Mouse (Mus musculus) neutrophil, adult 65 days (primary cell): ENCODE measurements around the gene Sult2b1. TPM values are rescaled to one million over a fixed set of nuclear protein-coding genes. Genes with fewer than 3 reads are reported as not detected.

ENCODE experiments used
- total RNA-seq: library from RNA; stranded (reverse); gene quantifications from 2 replicates; pipeline ENCODE4 v1.2.4, GENCODE M21; 2023

The Sult2b1 gene
- not detected in 2 replicates for total RNA-seq

DNA sequence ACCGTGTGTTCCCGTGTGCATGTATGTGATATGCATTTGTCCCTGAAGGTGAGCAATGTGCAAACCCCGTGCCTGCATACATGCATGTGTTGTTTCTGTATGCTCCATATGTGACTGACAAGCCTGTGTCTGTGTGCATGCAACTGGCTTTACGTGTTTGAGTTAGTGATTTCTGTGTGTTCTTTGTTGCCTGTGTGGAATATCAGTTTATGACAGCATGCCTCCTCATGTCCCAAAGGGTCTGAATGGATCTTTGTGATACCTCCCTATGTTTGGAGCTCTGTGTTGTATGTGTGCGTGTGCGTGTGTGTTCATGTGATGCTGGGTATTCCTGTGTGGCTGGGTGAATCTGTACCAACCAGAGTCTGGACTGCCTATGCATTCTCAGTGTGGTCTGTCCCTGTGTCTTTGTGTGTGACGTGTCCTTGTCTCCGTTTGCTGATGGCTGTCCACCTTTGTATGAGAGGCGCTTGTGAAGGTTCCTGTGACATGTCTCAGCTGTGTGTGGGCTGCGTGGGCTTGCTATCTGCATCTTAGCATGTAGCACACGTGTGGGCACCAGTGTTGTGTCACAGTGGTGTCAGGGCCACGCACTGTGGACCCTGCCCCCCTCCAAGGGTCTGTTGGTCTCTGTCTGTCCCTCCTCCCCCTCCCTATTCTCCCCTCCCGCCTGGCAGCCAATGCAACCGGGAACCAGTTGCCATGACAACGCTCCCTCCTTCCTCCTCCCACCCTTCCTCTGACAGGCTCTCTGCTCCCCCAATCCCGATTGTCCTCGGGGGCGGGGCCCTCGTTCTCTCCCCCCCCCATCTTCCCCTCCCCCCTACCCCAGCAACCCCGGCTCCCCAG is at the start of gene Sult2b1:
Gene Sult2b1 (minus strand): TSS at position 146 of the 849 bp plus-strand sequence.

GRCm38 (mm10) chr7:45830427-45831127 is 46.1 kb upstream of the Sult2b1 start, which contains the start of gene Grwd1:
TSS of gene Grwd1 (minus strand) at chr7:45830944.

GRCm38 (mm10) chr7:45824598-45824997 is 40.1 kb upstream of the Sult2b1 start, which contains the start of gene Kcnj14:
TSS of gene Kcnj14 (minus strand) at chr7:45824782.

GRCm38 (mm10) chr7:45813787-45814779 is 29.6 kb upstream of the Sult2b1 start, which contains the start of gene Cyth2:
TSS of gene Cyth2 (minus strand) at chr7:45814581.

GRCm38 (mm10) chr7:45783511-45784091 is 868 bp downstream of the Sult2b1 start, which contains the start of gene Lmtk3:
TSS of gene Lmtk3 (plus strand) at chr7:45783738.

GRCm38 (mm10) chr7:45725713-45726112 is 58.8 kb downstream of the Sult2b1 start, which contains the start of gene Spaca4:
TSS of gene Spaca4 (minus strand) at chr7:45725813.

GRCm38 (mm10) chr7:45720413-45721233 is 63.8 kb downstream of the Sult2b1 start, which contains the start of gene Fam83e:
TSS of gene Fam83e (plus strand) at chr7:45721212.

GRCm38 (mm10) chr7:45717918-45718297 is 66.6 kb downstream of the Sult2b1 start, which contains the start of gene Sphk2:
TSS of gene Sphk2 (minus strand) at chr7:45718002.

GRCm38 (mm10) chr7:45715090-45715708 is 69.3 kb downstream of the Sult2b1 start, which contains the start of gene Rpl18:
TSS of gene Rpl18 (plus strand) at chr7:45715457.

DNA sequence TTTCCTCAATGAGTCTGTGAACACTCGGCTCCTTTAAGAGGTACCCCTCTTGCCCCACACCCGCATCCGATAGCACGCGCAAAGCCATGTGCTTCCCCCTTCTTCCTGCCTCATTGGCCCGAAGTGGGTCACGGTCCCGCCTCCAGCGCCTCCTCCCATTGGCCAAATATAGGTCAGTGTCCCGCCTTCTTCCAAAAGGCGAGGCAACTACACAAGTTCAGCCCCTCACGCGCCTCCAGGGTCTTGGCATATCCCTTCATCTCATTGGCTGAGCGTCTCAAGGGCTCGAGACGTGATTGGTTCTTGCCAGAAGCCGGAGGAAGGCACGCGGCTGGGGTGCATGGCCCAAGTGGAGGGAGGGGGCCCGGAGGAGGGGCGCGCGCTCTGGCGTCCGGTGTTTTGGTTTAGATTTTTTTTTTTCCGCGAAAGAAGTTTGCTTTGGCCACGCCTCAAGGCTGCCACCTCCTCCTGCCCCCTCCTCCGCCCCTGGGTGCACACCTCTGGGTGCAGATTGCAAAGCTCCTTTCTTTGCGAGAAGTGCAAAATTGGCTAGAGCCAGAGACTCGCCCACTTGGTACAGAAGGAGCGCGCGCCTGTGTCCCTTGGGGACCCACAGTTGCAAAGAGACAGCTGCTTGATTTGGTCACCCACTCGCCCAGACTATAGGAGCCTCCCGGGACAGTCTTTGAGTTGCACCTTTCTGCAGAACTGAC is 79.6 kb downstream of the Sult2b1 start, which contains the start of gene Dbp:
Gene Dbp (plus strand): TSS at position 359 of the 713 bp plus-strand sequence.

DNA sequence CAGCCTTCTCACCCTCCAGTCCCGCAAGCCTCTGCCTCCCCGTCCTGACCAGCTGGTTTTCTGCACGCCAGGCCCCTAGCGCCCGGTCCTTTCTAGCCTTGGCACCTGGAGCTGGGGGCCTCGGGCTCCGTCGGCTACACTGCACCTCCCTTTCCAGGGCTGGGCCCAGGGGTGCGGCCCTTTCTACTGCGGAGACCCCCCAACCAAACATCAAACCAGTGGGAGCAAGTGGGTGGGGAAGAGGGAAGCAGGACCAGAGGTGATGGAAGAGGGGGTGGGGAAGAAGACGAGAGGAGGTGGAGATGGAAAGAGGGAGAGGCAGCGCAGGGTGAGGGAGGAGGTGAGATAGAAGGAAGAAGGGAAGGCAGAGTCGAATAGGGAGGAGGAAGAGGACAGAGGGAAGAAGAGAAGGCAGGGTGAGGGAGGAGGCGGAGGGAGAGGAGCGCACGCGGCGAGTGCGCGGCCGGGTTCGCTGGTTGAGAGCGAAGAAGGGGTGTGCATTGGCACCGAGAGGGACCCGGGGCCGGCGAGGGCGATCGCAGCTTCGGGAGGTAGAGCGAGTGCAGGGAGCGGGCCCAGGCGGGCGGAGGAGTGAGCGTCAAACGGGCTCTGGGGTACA is 84.8 kb downstream of the Sult2b1 start, which contains the start of gene Car11:
Gene Car11 (plus strand): TSS at position 321 of the 619 bp plus-strand sequence.

GRCm38 (mm10) chr7:45693921-45694591 is 90.4 kb downstream of the Sult2b1 start, which contains the start of gene Sec1:
TSS of gene Sec1 (minus strand) at chr7:45694402.

GRCm38 (mm10) chr7:45683396-45684050 is 100.9 kb downstream of the Sult2b1 start, which contains the start of gene Ntn5:
TSS of gene Ntn5 (plus strand) at chr7:45684022.

